Mouse (Mus musculus): ENCODE measurements around the gene Gm20908. TPM values are rescaled to one million over a fixed set of nuclear protein-coding genes. Genes with fewer than 3 reads are reported as not detected.
"Not testable (repeated sequence)": the region's sequence is repeated elsewhere in the genome, so short reads cannot be mapped to it uniquely, and the experiment has no call there.

The Gm20908 gene
- not detected for total RNA-seq (2022)

DNA sequence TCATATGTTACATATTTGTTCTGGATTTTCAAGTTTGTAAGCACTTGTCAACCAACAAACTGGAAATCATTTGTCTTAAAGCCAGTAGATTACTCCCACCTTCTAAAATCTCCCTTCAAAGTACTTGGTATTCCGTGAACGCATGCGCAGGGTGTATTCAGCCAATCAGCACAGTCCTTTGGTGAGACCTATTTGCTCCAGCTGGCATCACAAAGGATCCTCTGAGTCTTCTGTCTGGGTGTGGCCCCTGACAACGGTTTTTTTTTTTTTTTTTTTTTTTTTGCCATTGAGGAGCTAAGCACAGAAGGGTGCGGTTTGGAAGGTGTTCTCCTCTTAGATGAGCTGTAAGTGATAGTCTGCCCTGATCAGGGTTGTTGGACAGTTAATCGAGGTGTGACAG, at the start of gene Gm20908:
Gene Gm20908, plus strand, starts transcription at position 301 of the 400 bp plus-strand sequence.
- DNase-seq, result not testable (repeated sequence)

Measured in adrenal gland, adult 8-10 months (tissue).